Comparison of ENCODE assay signal across 9 mouse cellular contexts in genomic region chr13:51526480-51526879, GRCm38 (mm10). TPM values are rescaled to one million over a fixed set of nuclear protein-coding genes. Genes with fewer than 3 reads are reported as not detected.
DNase-seq lines count a peak whose midpoint lies in the region; ATAC-seq lines count a peak whose summit lies in the region.
"Had no signal": no experiment of that assay in that cellular context is flagged by ENCODE, and none has a peak within 500 bp of the region (broad histone marks: within the 10 kb centered on the region; RNA-seq: fewer than 3 reads in every experiment).

No protein-coding gene starts in this region.

- ATAC-seq in forebrain, embryonic 13.5 days: no peak
- no peak for ATAC-seq in forebrain, embryonic 11.5 days (replicated peaks; ENCODE audit: low FRiP score)

- DNase-seq in forebrain, embryonic 10.5 days (ENCODE audit: extremely low spot score, low spot score): peak; percentile 12
- peak; percentile 81 for DNase-seq in 416B (ENCODE audit: low read depth)
- DNase-seq in cerebellum, postnatal 25 days: peak; percentile 22 to 38
- peak; percentile 47 for DNase-seq in layer of hippocampus, adult 9-11 months
- DNase-seq in skeletal muscle tissue, adult 2 months (ENCODE audit: low read depth, low spot score): peak; percentile 2
- no peak for DNase-seq in thymus, postnatal 10 days (ENCODE audit: low spot score in 2 of 2)
- no peak for DNase-seq in forebrain, embryonic 11.5 days (ENCODE audit: low spot score)

- H3K4me2 ChIP-seq in forebrain, embryonic 13.5 days: no peak overlapping the region
- H3K4me2 ChIP-seq in forebrain, embryonic 11.5 days (ENCODE audit: low read depth, low read length, severe bottlenecking): no peak overlapping the region
- H3K4me2 ChIP-seq: embryonic facial prominence, embryonic 15.5 days had no signal

- WGBS in forebrain, embryonic 10.5 days: 77% methylated on average over 7 of the region's 7 CpGs
- WGBS in forebrain, embryonic 13.5 days: 71% methylated on average over 7 of the region's 7 CpGs
- WGBS in forebrain, embryonic 11.5 days: 66% methylated on average over 7 of the region's 7 CpGs

- no peak overlapping the region for H3K9ac ChIP-seq in forebrain, embryonic 13.5 days
- no peak overlapping the region for H3K9ac ChIP-seq in forebrain, embryonic 11.5 days (ENCODE audit: low read length)
- H3K9ac ChIP-seq: embryonic facial prominence, embryonic 15.5 days had no signal

- H3K4me1 ChIP-seq in forebrain, embryonic 10.5 days: no peaks in the 10 kb centered on the region
- H3K4me1 ChIP-seq in forebrain, embryonic 13.5 days: no peaks in the 10 kb centered on the region
- H3K4me1 ChIP-seq in forebrain, embryonic 11.5 days (replicated peaks; ENCODE audit: control insufficient read depth, insufficient read depth, low read length): no peaks in the 10 kb centered on the region
- H3K4me1 ChIP-seq: embryonic facial prominence, embryonic 15.5 days had no signal

- no peaks in the 10 kb centered on the region for H3K27me3 ChIP-seq in forebrain, embryonic 10.5 days (ENCODE audit: poor library complexity, severe bottlenecking)
- no peaks in the 10 kb centered on the region for H3K27me3 ChIP-seq in forebrain, embryonic 13.5 days
- no peaks in the 10 kb centered on the region for H3K27me3 ChIP-seq in forebrain, embryonic 11.5 days (ENCODE audit: control insufficient read depth, insufficient read depth, low read length)
- H3K27me3 ChIP-seq: embryonic facial prominence, embryonic 15.5 days had no signal

- no peak overlapping the region for H3K27ac ChIP-seq in forebrain, embryonic 10.5 days
- no peak overlapping the region for H3K27ac ChIP-seq in forebrain, embryonic 13.5 days
- no peak overlapping the region for H3K27ac ChIP-seq in forebrain, embryonic 11.5 days (ENCODE audit: low read depth, low read length)
- H3K27ac ChIP-seq: embryonic facial prominence, embryonic 15.5 days had no signal

- no peak overlapping the region for H3K4me3 ChIP-seq in forebrain, embryonic 10.5 days
- no peak overlapping the region for H3K4me3 ChIP-seq in forebrain, embryonic 13.5 days
- no peak overlapping the region for H3K4me3 ChIP-seq in forebrain, embryonic 11.5 days (ENCODE audit: low read depth, low read length)
- H3K4me3 ChIP-seq: embryonic facial prominence, embryonic 15.5 days had no signal

- no peaks in the 10 kb centered on the region for H3K36me3 ChIP-seq in forebrain, embryonic 10.5 days (replicated peaks)
- no peaks in the 10 kb centered on the region for H3K36me3 ChIP-seq in forebrain, embryonic 13.5 days (ENCODE audit: poor library complexity, severe bottlenecking)
- no peaks in the 10 kb centered on the region for H3K36me3 ChIP-seq in forebrain, embryonic 11.5 days (ENCODE audit: control insufficient read depth, insufficient read depth, low read length)
- H3K36me3 ChIP-seq: embryonic facial prominence, embryonic 15.5 days had no signal

- H3K9me3 ChIP-seq in forebrain, embryonic 10.5 days: no peaks in the 10 kb centered on the region
- H3K9me3 ChIP-seq in forebrain, embryonic 13.5 days (replicated peaks): no peaks in the 10 kb centered on the region
- H3K9me3 ChIP-seq in forebrain, embryonic 11.5 days (ENCODE audit: control insufficient read depth, low read length): no peaks in the 10 kb centered on the region
- H3K9me3 ChIP-seq: embryonic facial prominence, embryonic 15.5 days had no signal

RNA-seq across cellular contexts. Expression of gene Shc3, which starts 42.7 kb away (rescaled TPM):
- 2.2 and 3.1 TPM in 2 replicates for polyA plus RNA-seq in forebrain, embryonic 10.5 days (2016; fragmentation: Nextera tagmentation; extraction: Ambion mirVana)
- 4.2 and 5.2 TPM in 2 replicates for polyA plus RNA-seq in forebrain, embryonic 13.5 days (2015; fragmentation: Nextera tagmentation; extraction: Ambion mirVana)
- polyA plus RNA-seq in forebrain, embryonic 11.5 days (2014; fragmentation: Nextera tagmentation; extraction: Ambion mirVana): 8.3 and 10.7 TPM in 2 replicates

Comparison
In these comparisons a context has a peak if more than half of its experiments do, and no peak if none do; other contexts are left out.
1. DNase-seq: peak in forebrain, embryonic 10.5 days (single experiment), 416B (single experiment), cerebellum, postnatal 25 days (2 of 2), layer of hippocampus, adult 9-11 months (single experiment) and skeletal muscle tissue, adult 2 months (single experiment); none in thymus, postnatal 10 days (0 of 2) and forebrain, embryonic 11.5 days (single experiment).